Mouse (Mus musculus) forebrain, embryonic 11.5 days (tissue): Measurements from ENCODE around the gene Ms4a18. TPM values are rescaled to one million over a fixed set of nuclear protein-coding genes. Genes with fewer than 3 reads are reported as not detected.

Source experiments
- ATAC-seq: fragments of 200-750 bp; cut with Nextera tagmentation; replicated peaks from 2 replicates; pipeline ENCODE4 v1.8.0; 2017; ENCODE audit warnings: moderate TSS enrichment; ENCODE audit not compliant: low FRiP score
- DNase-seq: peaks from one replicate; pipeline ENCODE4 v3.0.0-alpha.2; 2017; ENCODE audit warnings: low spot score
- H3K27ac ChIP-seq: fragments of 300-500 bp; sonication (generic); 2 replicates; pipeline ENCODE4 v1.5.1; 2014; ENCODE audit warnings: low read depth, low read length
- H3K27me3 ChIP-seq: fragments of 300-500 bp; sonication (generic); 2 replicates; pipeline ENCODE4 v1.6.1; 2014; ENCODE audit warnings: mild to moderate bottlenecking, low read length, mixed read lengths; ENCODE audit not compliant: control insufficient read depth, insufficient read depth
- H3K36me3 ChIP-seq: fragments of 300-500 bp; sonication (generic); 2 replicates; pipeline ENCODE4 v1.6.1; 2014; ENCODE audit warnings: mild to moderate bottlenecking, low read length, moderate library complexity, mixed read lengths; ENCODE audit not compliant: control insufficient read depth, insufficient read depth
- H3K4me1 ChIP-seq: fragments of 300-500 bp; sonication (generic); replicated peaks from 2 replicates; pipeline ENCODE4 v1.6.1; 2014; ENCODE audit warnings: low read length, mixed read lengths; ENCODE audit not compliant: control insufficient read depth, insufficient read depth
- H3K4me2 ChIP-seq: fragments of 300-500 bp; sonication (generic); 2 replicates; pipeline ENCODE4 v1.6.1; 2014; ENCODE audit warnings: low read depth, mild to moderate bottlenecking, low read length, moderate library complexity, mixed read lengths; ENCODE audit not compliant: severe bottlenecking
- H3K4me3 ChIP-seq: fragments of 300-500 bp; sonication (generic); 2 replicates; pipeline ENCODE4 v1.5.1; 2014; ENCODE audit warnings: low read depth, low read length
- H3K9ac ChIP-seq: fragments of 300-500 bp; sonication (generic); 2 replicates; pipeline ENCODE4 v1.6.1; 2014; ENCODE audit warnings: low read length
- H3K9me3 ChIP-seq: fragments of 300-500 bp; sonication (generic); 2 replicates; pipeline ENCODE4 v1.6.1; 2016; ENCODE audit warnings: low read length, mixed read lengths; ENCODE audit not compliant: control insufficient read depth
- WGBS: fragments of 180-500 bp; shearing (Covaris S2); extraction: QIAGEN DNeasy Blood & Tissue Kit; methylation state at CpG from one replicate; pipeline ENCODE4 v1.1.7; 2014; 5-methylcytosine and 5-hydroxymethylcytosine counted together
- polyA plus RNA-seq: library from polyadenylated mRNA; unstranded; fragments of >200 nt; fragmentation: Nextera tagmentation; extraction: Ambion mirVana; gene quantifications from 2 replicates; pipeline ENCODE4 v1.2.1, GENCODE M21; 2014

The Ms4a18 gene
- polyA plus RNA-seq, 1 experiment from 2014 or later = not detected

- Histone ChIP-seq H3K36me3 (no peaks in the 10 kb centered on the region), H3K4me1 (no peaks in the 10 kb centered on the region), H3K9me3 (no peaks in the 10 kb centered on the region), H3K27ac (no peak overlapping the region), H3K4me2 (peak overlapping the region; percentile 24; the same call in 1 of the 2 replicates), H3K9ac (no peak overlapping the region), H3K4me3 (no peak overlapping the region), H3K27me3 (no peaks in the 10 kb centered on the region)
- ATAC-seq (peak; percentile 75), DNase-seq (peak; percentile 84)
- WGBS = 15% methylated on average over 18 of the region's 18 CpGs
Measured at GRCm38 (mm10) chr19:10979184-10980168, 38.4 kb downstream of the Ms4a18 start.

GRCm38 (mm10) chr19:10976318-10976717 lies 41.5 kb downstream of the Ms4a18 start:
- no peak for ATAC-seq
- Histone ChIP-seq H3K9me3 (no peaks in the 10 kb centered on the region), H3K27ac (no peak overlapping the region), H3K27me3 (no peaks in the 10 kb centered on the region), H3K4me1 (no peaks in the 10 kb centered on the region), H3K4me3 (no peak overlapping the region), H3K4me2 (no peak overlapping the region), H3K9ac (no peak overlapping the region), H3K36me3 (no peaks in the 10 kb centered on the region; the same call in 1 of the 2 replicates)
- DNase-seq = no peak
- WGBS = 65% methylated on average over 4 of the region's 4 CpGs

- no peak overlapping the region for H3K9ac ChIP-seq
- DNase-seq = no peak
- H3K4me2 ChIP-seq = no peak overlapping the region
- ATAC-seq = no peak
- WGBS = 77% methylated on average over 2 of the region's 2 CpGs
- H3K9me3 ChIP-seq = no peaks in the 10 kb centered on the region
- H3K4me1 ChIP-seq = no peaks in the 10 kb centered on the region
- H3K27ac ChIP-seq = no peak overlapping the region
- H3K4me3 ChIP-seq = no peak overlapping the region
- H3K27me3 ChIP-seq = no peaks in the 10 kb centered on the region
- no peaks in the 10 kb centered on the region; the same call in 1 of the 2 replicates for H3K36me3 ChIP-seq
Measured at GRCm38 (mm10) chr19:10975187-10975586, 42.6 kb downstream of the Ms4a18 start.

- ATAC-seq = no peak
- Histone ChIP-seq H3K9me3 (no peaks in the 10 kb centered on the region), H3K36me3 (no peaks in the 10 kb centered on the region; the same call in 1 of the 2 replicates)
Measured at GRCm38 (mm10) chr19:10974238-10974865, 43.5 kb downstream of the Ms4a18 start, which contains the start of gene Ms4a10. TSS of gene Ms4a10 (minus strand) at chr19:10974670.

GRCm38 (mm10) chr19:10973187-10973586 lies 44.6 kb downstream of the Ms4a18 start:
- ATAC-seq (no peak), DNase-seq (peak; percentile 39)
- Histone ChIP-seq H3K9me3 (no peaks in the 10 kb centered on the region), H3K4me2 (no peak overlapping the region), H3K27ac (no peak overlapping the region), H3K27me3 (no peaks in the 10 kb centered on the region), H3K9ac (no peak overlapping the region), H3K4me1 (no peaks in the 10 kb centered on the region), H3K36me3 (no peaks in the 10 kb centered on the region; the same call in 1 of the 2 replicates), H3K4me3 (no peak overlapping the region)
- 56% methylated on average over 2 of the region's 2 CpGs for WGBS

More at GRCm38 (mm10) chr19:10974238-10974865, 43.5 kb downstream of the Ms4a18 start, which contains the start of gene Ms4a10:
- Histone ChIP-seq H3K27me3 (no peaks in the 10 kb centered on the region), H3K27ac (no peak within 1 kb of the TSS), H3K4me1 (no peaks in the 10 kb centered on the region), H3K9ac (no peak within 1 kb of the TSS), H3K4me3 (no peak within 1 kb of the TSS), H3K4me2 (no peak within 1 kb of the TSS)
- WGBS = 74% methylated on average over 4 of the region's 4 CpGs
- DNase-seq = peak; percentile 19

GRCm38 (mm10) chr19:10972660-10973059 lies 45.2 kb downstream of the Ms4a18 start:
- Histone ChIP-seq H3K27ac (no peak overlapping the region), H3K27me3 (no peaks in the 10 kb centered on the region), H3K36me3 (no peaks in the 10 kb centered on the region; the same call in 1 of the 2 replicates), H3K4me2 (no peak overlapping the region), H3K9me3 (no peaks in the 10 kb centered on the region), H3K4me1 (no peaks in the 10 kb centered on the region), H3K4me3 (no peak overlapping the region), H3K9ac (no peak overlapping the region)
- DNase-seq (peak; percentile 5), ATAC-seq (no peak)
- WGBS = 16% methylated on average over 3 of the region's 3 CpGs

- no peaks in the 10 kb centered on the region; the same call in 1 of the 2 replicates for H3K36me3 ChIP-seq
- H3K4me3 ChIP-seq = no peak overlapping the region
- no peak for ATAC-seq
- H3K27me3 ChIP-seq = no peaks in the 10 kb centered on the region
- no peaks in the 10 kb centered on the region for H3K9me3 ChIP-seq
- H3K27ac ChIP-seq = no peak overlapping the region
- no peak overlapping the region for H3K9ac ChIP-seq
- no peaks in the 10 kb centered on the region for H3K4me1 ChIP-seq
- no peak overlapping the region for H3K4me2 ChIP-seq
- no peak for DNase-seq
- 79% methylated on average over 3 of the region's 3 CpGs for WGBS
Measured at GRCm38 (mm10) chr19:10970457-10970856, 47.4 kb downstream of the Ms4a18 start.

- Histone ChIP-seq H3K4me1 (no peaks in the 10 kb centered on the region), H3K4me3 (no peak overlapping the region), H3K27me3 (no peaks in the 10 kb centered on the region), H3K36me3 (no peaks in the 10 kb centered on the region; the same call in 1 of the 2 replicates), H3K9ac (no peak overlapping the region), H3K9me3 (no peaks in the 10 kb centered on the region), H3K27ac (no peak overlapping the region), H3K4me2 (no peak overlapping the region)
- DNase-seq (no peak), ATAC-seq (no peak)
- WGBS = 86% methylated on average over 7 of the region's 7 CpGs
Measured at GRCm38 (mm10) chr19:10968578-10968977, 49.3 kb downstream of the Ms4a18 start.
